8 mouse cellular contexts compared by ENCODE assay signal in genomic region chr14:79134891-79135334, GRCm38 (mm10).
DNase-seq lines count a peak whose midpoint lies in the region; ATAC-seq and TF ChIP-seq lines count a peak whose summit lies in the region.

No protein-coding gene starts in this region.

- no peaks in the 10 kb centered on the region for H3K9me3 ChIP-seq in liver, embryonic 11.5 days (ENCODE audit: control insufficient read depth, low read length)
- H3K9me3 ChIP-seq in embryonic facial prominence, embryonic 13.5 days: no peaks in the 10 kb centered on the region
- H3K9me3 ChIP-seq in kidney, postnatal 0 days (replicated peaks; ENCODE audit: low read length): no peaks in the 10 kb centered on the region
- H3K9me3 ChIP-seq in neural tube, embryonic 11.5 days (ENCODE audit: control insufficient read depth, low read length): no peaks in the 10 kb centered on the region

- H3K27me3 ChIP-seq in liver, adult 2 months (ENCODE audit: control insufficient read depth, insufficient read depth, low read length): no peaks in the 10 kb centered on the region
- H3K27me3 ChIP-seq in liver, embryonic 11.5 days (replicated peaks; ENCODE audit: control insufficient read depth, insufficient read depth, low read length): no peaks in the 10 kb centered on the region
- H3K27me3 ChIP-seq in embryonic facial prominence, embryonic 13.5 days: no peaks in the 10 kb centered on the region
- H3K27me3 ChIP-seq in kidney, postnatal 0 days (ENCODE audit: insufficient read depth, low read length): no peaks in the 10 kb centered on the region
- no peaks in the 10 kb centered on the region for H3K27me3 ChIP-seq in neural tube, embryonic 11.5 days (ENCODE audit: control insufficient read depth, insufficient read depth, low read length)

- H3K79me2 ChIP-seq in liver, adult 2 months (ENCODE audit: control insufficient read depth, insufficient read depth, low read length): no peaks in the 10 kb centered on the region

- H3K27ac ChIP-seq in liver, adult 2 months (replicated peaks; ENCODE audit: insufficient read depth, low read depth, low read length): no peak overlapping the region
- H3K27ac ChIP-seq in liver, embryonic 11.5 days (ENCODE audit: low read depth, low read length): no peak overlapping the region
- peak overlapping the region; percentile 83 for H3K27ac ChIP-seq in embryonic facial prominence, embryonic 13.5 days
- H3K27ac ChIP-seq in kidney, postnatal 0 days: 0 out of 2 replicates have a peak overlapping the region, but pooled peaks have one; percentile 2
- H3K27ac ChIP-seq in neural tube, embryonic 11.5 days (ENCODE audit: low read depth, low read length): no peak overlapping the region

- no peak overlapping the region for H3K4me3 ChIP-seq in liver, adult 2 months (ENCODE audit: insufficient read depth, low read depth, low read length)
- H3K4me3 ChIP-seq in liver, embryonic 11.5 days (ENCODE audit: low read depth, low read length): no peak overlapping the region
- H3K4me3 ChIP-seq in embryonic facial prominence, embryonic 13.5 days: no peak overlapping the region
- no peak overlapping the region for H3K4me3 ChIP-seq in kidney, postnatal 0 days (replicated peaks; ENCODE audit: low read depth, low read length)
- H3K4me3 ChIP-seq in neural tube, embryonic 11.5 days (ENCODE audit: low read depth, low read length): no peak overlapping the region

- no peak for TF ChIP-seq POLR2A in liver, adult 2 months (IDR thresholded peaks at IDR 0.05; ENCODE audit: extremely low read depth, insufficient read depth, low read length)

- peak; percentile 26; the same call in 1 of the 2 replicates for TF ChIP-seq CTCF in liver, adult 2 months (IDR thresholded peaks at IDR 0.05; ENCODE audit: low read depth, low read length)
- TF ChIP-seq CTCF in kidney, postnatal 0 days (IDR thresholded peaks at IDR 0.05; ENCODE audit: low read depth): peak; percentile 60; the same call in 1 of the 2 replicates

- DNase-seq in liver, adult 2 months (ENCODE audit: extremely low read depth, low read depth, low spot score): no peak
- DNase-seq in liver, embryonic 11.5 days (ENCODE audit: low spot score): no peak
- peak; percentile 55 for DNase-seq in kidney, postnatal 0 days (ENCODE audit: low spot score)
- DNase-seq in neural tube, embryonic 11.5 days (ENCODE audit: low spot score): peak; percentile 61
- DNase-seq in B cell, adult 2 months: no peak
- no peak for DNase-seq in layer of hippocampus, postnatal 10 days (ENCODE audit: low spot score in 2 of 2)

- no peak overlapping the region for H3K9ac ChIP-seq in liver, adult 2 months (ENCODE audit: low read depth, low read length)
- H3K9ac ChIP-seq in liver, embryonic 11.5 days (ENCODE audit: low read depth, low read length): no peak overlapping the region
- H3K9ac ChIP-seq in embryonic facial prominence, embryonic 13.5 days: no peak overlapping the region
- H3K9ac ChIP-seq in kidney, postnatal 0 days (ENCODE audit: low read depth, low read length): no peak overlapping the region
- no peak overlapping the region for H3K9ac ChIP-seq in neural tube, embryonic 11.5 days (ENCODE audit: low read length)

- H3K4me2 ChIP-seq in liver, embryonic 11.5 days: no peak overlapping the region
- H3K4me2 ChIP-seq in embryonic facial prominence, embryonic 13.5 days: no peak overlapping the region
- H3K4me2 ChIP-seq in kidney, postnatal 0 days (ENCODE audit: low read length): no peak overlapping the region
- H3K4me2 ChIP-seq in neural tube, embryonic 11.5 days (ENCODE audit: low read depth): no peak overlapping the region

- peaks cover 16% of the 10 kb centered on the region for H3K36me3 ChIP-seq in liver, adult 2 months (ENCODE audit: control insufficient read depth, insufficient read depth, low read length)
- H3K36me3 ChIP-seq in liver, embryonic 11.5 days (ENCODE audit: control insufficient read depth, insufficient read depth, low read length): no peaks in the 10 kb centered on the region
- H3K36me3 ChIP-seq in embryonic facial prominence, embryonic 13.5 days: no peaks in the 10 kb centered on the region
- H3K36me3 ChIP-seq in kidney, postnatal 0 days (ENCODE audit: insufficient read depth, low read length): no peaks in the 10 kb centered on the region
- H3K36me3 ChIP-seq in neural tube, embryonic 11.5 days (ENCODE audit: control insufficient read depth, insufficient read depth, low read length): no peaks in the 10 kb centered on the region

- ATAC-seq in liver, embryonic 11.5 days (replicated peaks; ENCODE audit: low FRiP score): no peak
- no peak for ATAC-seq in embryonic facial prominence, embryonic 13.5 days (ENCODE audit: insufficient number of reproducible peaks, insufficient read depth, low FRiP score, low TSS enrichment, low read depth)
- ATAC-seq in kidney, postnatal 0 days (replicated peaks; ENCODE audit: low FRiP score, low read depth): no peak
- no peak for ATAC-seq in neural tube, embryonic 11.5 days (ENCODE audit: insufficient read depth, low FRiP score, low TSS enrichment)
- ATAC-seq in megakaryocyte progenitor cell, adult 5-6 weeks (replicated peaks; ENCODE audit: poor library complexity): no peak

- no peaks in the 10 kb centered on the region for H3K4me1 ChIP-seq in liver, adult 2 months (ENCODE audit: control insufficient read depth, insufficient read depth, low read length)
- H3K4me1 ChIP-seq in liver, embryonic 11.5 days (replicated peaks; ENCODE audit: control insufficient read depth, insufficient read depth, low read length): no peaks in the 10 kb centered on the region
- peaks cover 23% of the 10 kb centered on the region for H3K4me1 ChIP-seq in embryonic facial prominence, embryonic 13.5 days
- H3K4me1 ChIP-seq in kidney, postnatal 0 days (replicated peaks; ENCODE audit: insufficient read depth, low read length): 0 out of 2 replicates have a peak, but pooled peaks cover 3% of the 10 kb centered on the region
- peaks cover 5% of the 10 kb centered on the region for H3K4me1 ChIP-seq in neural tube, embryonic 11.5 days (ENCODE audit: control insufficient read depth, insufficient read depth, low read length)

- WGBS in liver, adult 2 months: 83% methylated on average over 7 of the region's 7 CpGs
- WGBS in liver, embryonic 11.5 days: 49% methylated on average over 7 of the region's 7 CpGs
- WGBS in embryonic facial prominence, embryonic 13.5 days: 14% methylated on average over 7 of the region's 7 CpGs
- WGBS in kidney, postnatal 0 days: 30% methylated on average over 7 of the region's 7 CpGs
- 5% methylated on average over 7 of the region's 7 CpGs for WGBS in neural tube, embryonic 11.5 days

Comparison
In these comparisons a context has a peak if more than half of its experiments do, and no peak if none do; other contexts are left out.
1. DNase-seq: peak in kidney, postnatal 0 days (single experiment) and neural tube, embryonic 11.5 days (single experiment); none in liver, adult 2 months (single experiment), liver, embryonic 11.5 days (single experiment), B cell, adult 2 months (0 of 2) and layer of hippocampus, postnatal 10 days (0 of 2).
2. H3K27ac ChIP-seq: peak in embryonic facial prominence, embryonic 13.5 days (single experiment) and kidney, postnatal 0 days (single experiment); none in liver, adult 2 months (single experiment), liver, embryonic 11.5 days (single experiment) and neural tube, embryonic 11.5 days (single experiment).